Mouse (Mus musculus): ENCODE measurements at regions not wholly inside any gene's neighbourhood (a gene's known extent, or its start where the extent isn't known, plus 50 kb on each side); places are given as distances from the start of the nearest gene placed in this dataset.

- no peak for DNase-seq
Measured at GRCm38 (mm10) chr10:44723321-44723720, 195.0 kb upstream of the Prdm1 start.

DNA sequence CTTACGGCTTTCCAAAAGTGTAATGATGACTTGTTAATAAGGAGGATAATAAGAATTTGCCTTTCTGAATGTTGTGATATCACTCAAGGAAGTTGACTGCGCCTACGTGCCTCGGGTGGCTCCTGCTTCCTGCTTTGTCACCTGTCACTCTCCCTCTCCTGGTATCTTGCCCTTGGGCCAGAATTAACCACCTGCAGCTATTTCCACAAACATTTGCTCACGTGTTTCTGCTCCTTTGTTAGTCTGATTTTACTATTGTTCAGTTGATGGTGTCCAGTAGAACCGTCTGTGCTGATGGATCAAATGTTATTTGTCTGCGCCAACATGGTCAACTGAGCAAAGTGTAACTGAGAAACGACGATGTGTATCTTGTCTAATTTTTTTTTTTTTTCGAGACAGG lies 193.4 kb upstream of the Prdm1 start:
- DNase-seq = no peak

- no peak for DNase-seq
Measured at GRCm38 (mm10) chr10:44716612-44717011, 188.3 kb upstream of the Prdm1 start.

DNA sequence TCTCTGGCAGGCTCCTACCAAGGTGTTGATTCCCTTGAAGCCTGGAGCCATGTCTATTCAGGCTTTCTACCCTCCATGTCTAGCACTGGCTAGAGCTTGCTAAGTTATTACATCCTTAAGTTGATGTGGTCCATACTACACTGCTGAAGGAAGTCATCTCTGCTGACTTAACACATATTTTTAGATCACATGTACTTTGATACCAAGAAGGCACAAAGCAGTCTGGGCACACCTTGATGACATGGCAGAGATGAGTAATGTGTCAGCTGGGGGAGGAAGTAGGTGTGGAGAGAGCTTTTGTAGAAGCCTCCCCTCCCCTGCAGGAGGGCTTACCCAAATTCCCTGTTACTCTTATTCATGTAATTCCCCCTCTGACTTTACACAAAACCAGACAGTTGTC lies 187.6 kb upstream of the Prdm1 start:
- no peak for DNase-seq

- DNase-seq = no peak
Measured at GRCm38 (mm10) chr10:44708830-44709229, 180.5 kb upstream of the Prdm1 start.

DNA sequence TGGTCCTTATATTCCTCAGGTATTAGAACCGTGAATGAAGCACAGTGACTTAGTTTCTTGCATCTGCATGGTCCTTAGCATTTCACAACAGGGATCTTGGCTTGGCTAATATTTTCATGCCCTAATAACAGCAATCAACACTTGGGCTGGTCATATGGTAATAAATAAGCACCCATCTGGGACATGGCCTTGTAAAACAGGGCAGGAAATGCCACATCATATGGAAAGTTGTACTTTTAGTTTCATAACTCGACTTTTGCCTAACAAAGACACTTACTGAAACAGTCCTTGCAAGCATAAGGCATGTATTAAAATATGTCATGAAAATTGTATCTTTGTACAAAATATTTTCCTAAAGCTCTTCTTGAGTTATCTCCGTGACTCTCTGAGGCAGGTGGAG lies 175.8 kb upstream of the Prdm1 start:
- no peak for DNase-seq

GRCm38 (mm10) chr10:44702108-44702507 lies 173.8 kb upstream of the Prdm1 start:
- no peak for DNase-seq

DNA sequence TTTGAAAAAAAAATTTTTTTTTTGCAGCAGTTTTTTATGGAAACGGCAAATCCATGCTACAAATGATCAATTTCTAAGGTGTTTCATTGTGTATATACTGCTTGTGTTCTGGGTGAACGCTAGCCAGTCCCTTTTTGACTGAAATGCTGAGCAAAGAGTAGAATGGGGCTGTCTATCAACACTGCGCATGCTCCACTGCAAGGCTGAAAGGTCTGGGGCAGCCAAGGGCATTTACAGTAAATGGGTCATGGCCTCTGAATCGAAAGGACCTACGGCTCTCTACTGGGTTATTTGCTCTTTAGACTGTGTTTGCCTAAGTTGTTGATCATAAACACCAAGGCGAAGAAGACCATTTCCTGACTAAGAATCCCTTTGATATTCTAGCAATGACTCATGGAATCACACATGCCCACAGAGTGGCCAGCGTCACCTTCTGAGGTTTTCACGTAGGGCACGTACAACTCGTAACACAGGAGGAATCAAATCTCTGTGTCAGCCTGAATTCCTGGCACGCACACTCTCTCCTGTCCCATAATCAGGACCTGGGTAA lies 171.8 kb upstream of the Prdm1 start:
- no peak for DNase-seq

- no peak for DNase-seq
Measured at GRCm38 (mm10) chr10:44697966-44698365, 169.7 kb upstream of the Prdm1 start.

GRCm38 (mm10) chr10:44696973-44697372 lies 168.7 kb upstream of the Prdm1 start:
- no peak for DNase-seq

GRCm38 (mm10) chr10:44691590-44692327 lies 163.5 kb upstream of the Prdm1 start:
- DNase-seq = no peak

- DNase-seq = no peak
Measured at GRCm38 (mm10) chr10:44688555-44688954, 160.3 kb upstream of the Prdm1 start.

- DNase-seq = no peak
Measured at GRCm38 (mm10) chr10:44686055-44686454, 157.8 kb upstream of the Prdm1 start.

DNA sequence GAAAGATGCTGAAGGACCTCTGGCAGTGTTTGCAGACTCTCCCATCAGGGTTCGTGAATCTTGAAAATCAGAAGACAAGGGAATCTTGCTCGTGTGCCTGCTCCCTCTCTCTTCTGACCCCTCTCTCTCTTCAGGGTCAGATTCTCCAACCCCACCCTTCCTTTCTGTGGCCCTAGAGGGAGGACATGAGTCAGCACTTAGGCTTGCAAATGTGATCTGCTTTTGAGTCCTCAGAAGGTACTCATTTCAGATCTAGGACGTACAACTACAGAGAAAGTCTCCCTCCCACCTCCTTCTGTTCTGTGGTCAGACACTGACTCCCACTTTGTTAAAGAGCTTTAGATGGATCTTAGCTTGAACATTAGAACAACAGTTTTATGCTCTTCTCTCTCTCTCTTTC lies 156.9 kb upstream of the Prdm1 start:
- no peak for DNase-seq

DNA sequence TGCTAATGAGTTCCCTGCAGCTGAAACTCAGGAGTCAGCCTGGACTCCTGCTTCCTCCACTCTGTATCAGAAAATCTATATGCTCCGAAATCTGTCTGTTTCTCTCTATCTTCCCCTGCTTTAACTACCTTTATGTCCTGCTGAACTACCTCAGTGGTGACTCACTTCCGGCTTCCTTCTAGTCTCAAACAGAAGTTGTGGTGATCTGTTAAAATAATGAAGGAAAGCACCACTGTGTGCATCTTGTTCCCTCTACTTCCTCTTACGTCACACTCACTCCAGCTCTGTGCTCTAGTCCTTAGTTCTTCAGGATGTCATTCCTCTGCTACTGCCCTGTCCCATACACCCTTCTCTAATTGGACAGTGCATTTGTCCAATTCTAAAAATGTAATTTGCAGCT lies 148.2 kb upstream of the Prdm1 start:
- DNase-seq = no peak

DNA sequence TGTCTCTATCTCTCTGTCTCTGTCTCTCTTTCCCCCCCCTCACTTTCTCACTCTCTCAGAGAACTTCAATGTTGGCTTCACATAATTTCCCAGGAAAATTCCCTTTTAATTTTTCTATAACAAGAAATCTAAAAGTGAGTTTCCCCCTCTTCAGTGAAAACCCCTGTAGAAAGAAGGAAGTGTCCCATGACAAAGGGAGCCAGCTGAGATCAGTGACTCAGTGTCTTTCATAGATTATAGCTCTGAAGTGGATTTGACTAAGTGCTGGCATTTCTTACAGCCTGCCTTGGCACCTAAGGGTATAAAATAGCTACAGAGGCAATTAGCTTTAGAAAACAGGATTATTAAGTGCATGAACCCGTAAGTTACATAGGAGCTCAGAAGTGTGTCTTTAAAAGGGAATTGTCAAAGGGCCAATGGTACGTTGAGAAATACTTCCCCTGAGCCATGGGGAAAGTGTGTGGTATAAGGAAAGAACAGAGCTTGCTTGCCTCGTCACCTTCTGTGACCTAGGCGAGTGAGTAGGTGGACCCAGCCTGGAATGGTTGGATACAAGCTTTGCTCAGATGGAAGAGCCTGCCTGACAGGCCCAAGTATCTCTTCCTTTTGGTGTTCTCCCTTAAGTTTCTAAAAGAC lies 137.3 kb upstream of the Prdm1 start:
- DNase-seq = no peak

GRCm38 (mm10) chr10:44659499-44659898 lies 131.2 kb upstream of the Prdm1 start:
- no peak for DNase-seq

DNA sequence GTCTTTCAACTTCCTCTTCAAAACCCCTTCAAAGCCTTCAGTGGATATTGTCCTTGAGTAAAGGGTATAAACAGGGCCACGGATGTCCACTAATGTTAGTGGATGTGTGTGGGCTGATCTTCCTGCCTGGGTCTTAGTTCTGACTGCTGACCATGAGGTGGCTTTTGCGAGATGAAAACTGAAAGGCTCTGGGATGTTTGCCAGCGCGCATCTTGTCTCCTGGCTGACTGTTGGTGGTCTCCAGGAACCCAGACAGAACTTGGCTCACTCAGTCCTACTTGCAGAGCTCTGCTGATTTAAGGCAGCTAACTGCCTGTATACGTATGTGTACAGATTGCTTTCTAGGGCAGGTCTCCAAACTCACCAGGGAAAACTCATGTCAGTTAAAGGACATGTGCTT lies 125.5 kb upstream of the Prdm1 start:
- DNase-seq = no peak

DNA sequence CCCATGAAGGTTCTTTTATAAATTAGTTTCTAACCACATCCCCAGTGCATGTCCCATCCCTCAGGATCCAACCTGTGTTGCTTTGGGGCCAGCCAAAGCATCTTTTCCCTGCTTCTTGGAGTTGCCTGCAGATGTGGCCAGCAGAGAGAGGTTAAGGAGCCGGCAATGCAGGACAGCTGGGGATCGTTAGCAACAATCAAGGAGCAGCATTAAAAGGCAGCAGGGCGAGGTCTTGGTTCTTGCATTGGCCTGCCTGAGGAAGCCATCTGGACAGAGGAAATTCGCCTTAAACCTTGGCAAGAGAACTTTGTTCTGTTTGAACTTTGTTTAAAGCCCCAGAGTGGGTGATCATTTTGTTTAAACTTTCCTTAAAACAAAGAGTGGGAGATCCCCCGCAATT lies 118.7 kb upstream of the Prdm1 start:
- no peak for DNase-seq

- DNase-seq = no peak
Measured at GRCm38 (mm10) chr10:44646615-44647014, 118.3 kb upstream of the Prdm1 start.

DNA sequence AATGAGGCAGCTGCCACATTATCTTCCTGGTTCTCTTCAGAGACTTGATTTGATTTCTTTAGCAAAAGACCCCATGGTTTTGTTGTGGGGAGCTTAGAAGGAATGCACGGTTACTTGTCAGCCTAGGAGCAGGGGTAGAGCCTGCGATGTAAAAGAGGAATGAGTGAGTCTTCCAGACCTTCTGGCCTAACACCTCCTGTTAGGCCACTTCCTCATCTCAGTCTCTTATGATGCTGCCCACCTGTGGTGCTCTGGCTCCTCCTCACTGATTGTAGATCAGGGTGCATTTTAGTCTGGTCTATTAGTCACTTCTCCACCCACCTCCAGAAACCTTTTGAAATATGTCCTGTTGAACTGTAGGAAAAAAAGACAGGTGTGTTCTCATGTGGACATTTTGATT lies 113.3 kb upstream of the Prdm1 start:
- DNase-seq = no peak

DNA sequence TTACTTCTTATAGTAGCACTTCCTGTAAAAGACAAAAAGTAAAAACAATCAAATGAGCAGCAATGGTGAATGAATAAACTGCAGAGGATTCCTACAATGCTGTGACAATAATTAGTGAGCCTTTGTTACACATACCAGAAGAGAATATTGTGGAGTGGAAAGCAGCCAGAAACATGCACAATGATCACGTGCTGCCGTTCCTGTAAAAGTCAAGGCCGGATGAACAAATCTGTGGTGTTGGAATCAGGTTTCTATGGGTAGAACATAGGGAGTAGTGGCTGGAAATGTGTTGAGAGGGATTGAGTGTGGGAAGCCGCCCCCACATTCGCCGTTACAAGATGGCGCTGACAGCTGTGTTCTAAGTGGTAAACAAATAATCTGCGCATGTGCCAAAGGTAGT lies 112.3 kb upstream of the Prdm1 start:
- no peak for DNase-seq

DNA sequence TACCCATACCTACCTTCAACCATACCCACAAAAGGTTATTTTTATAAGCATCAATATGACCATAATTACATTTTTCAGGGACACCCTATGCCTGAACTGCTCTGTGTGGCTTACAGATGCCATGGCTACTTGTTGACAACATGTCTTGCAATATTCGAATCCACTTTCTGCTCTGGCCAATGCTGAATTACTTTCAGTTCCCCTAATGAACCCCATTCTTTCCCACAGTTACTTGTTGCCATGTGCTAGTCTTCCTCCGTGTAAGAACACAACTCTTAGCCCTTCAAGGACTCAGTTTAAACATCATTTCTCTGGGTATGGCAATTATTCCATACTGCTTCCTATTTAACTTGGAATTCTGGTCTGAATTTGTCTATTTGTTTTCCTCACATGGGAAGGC lies 110.4 kb upstream of the Prdm1 start:
- no peak for DNase-seq

GRCm38 (mm10) chr10:44636786-44637185 lies 108.5 kb upstream of the Prdm1 start:
- DNase-seq = no peak

GRCm38 (mm10) chr10:44636061-44636460 lies 107.8 kb upstream of the Prdm1 start:
- no peak for DNase-seq
